Mouse (Mus musculus): ENCODE results near the gene Zfp639. TPM values are rescaled to one million over a fixed set of nuclear protein-coding genes. Genes with fewer than 3 reads are reported as not detected.
A peak's percentile ranks its signal among the peaks of the same experiment; 100 is the strongest.

Gene Zfp639
- total RNA-seq, 2 experiments from 2014 or later = 55.2 to 60.8 TPM

GRCm38 (mm10) chr3:32496711-32497070 is 13.4 kb upstream of the Zfp639 start:
- no peak for DNase-seq

GRCm38 (mm10) chr3:32500346-32500745 is 9.7 kb upstream of the Zfp639 start:
- DNase-seq = no peak
- intact Hi-C loops (cut with DNase I) = no loop called here

More at GRCm38 (mm10) chr3:32496711-32497070, 13.4 kb upstream of the Zfp639 start:
- intact Hi-C loops (cut with DNase I) = no loop called here

- intact Hi-C loops (cut with DNase I) = loop anchor here (5.0 kb wide), 1 partner anchor 719 kb away; no protein-coding TSS in a partner anchor
- no peak for DNase-seq
Observed at GRCm38 (mm10) chr3:32505841-32506240, 4.2 kb upstream of the Zfp639 start.

- intact Hi-C loops (cut with DNase I) = loop anchor here (5.0 kb wide), 1 partner anchor 719 kb away; no protein-coding TSS in a partner anchor
Observed at GRCm38 (mm10) chr3:32506366-32507225, 3.5 kb upstream of the Zfp639 start.

GRCm38 (mm10) chr3:32508666-32509324 is 1.3 kb upstream of the Zfp639 start:
- peak; percentile 59 for DNase-seq
- intact Hi-C loops (cut with DNase I) = loop anchor here (2.0 to 5.0 kb wide), 2 partner anchors 174 to 721 kb away; no protein-coding TSS in a partner anchor

More at GRCm38 (mm10) chr3:32506366-32507225, 3.5 kb upstream of the Zfp639 start:
- no peak for DNase-seq

GRCm38 (mm10) chr3:32510375-32511190 is 524 bp downstream of the Zfp639 start:
- intact Hi-C loops (cut with DNase I) = no loop called here
- DNase-seq = peak; percentile 97

- intact Hi-C loops (cut with DNase I) = no loop called here
- DNase-seq = no peak
Observed at GRCm38 (mm10) chr3:32511191-32511550, 1.1 kb downstream of the Zfp639 start.

- no peak for DNase-seq
- intact Hi-C loops (cut with DNase I) = no loop called here
Observed at GRCm38 (mm10) chr3:32512686-32513284, 2.7 kb downstream of the Zfp639 start.

GRCm38 (mm10) chr3:32513528-32513927 is 3.5 kb downstream of the Zfp639 start:
- no peak for DNase-seq
- intact Hi-C loops (cut with DNase I) = no loop called here

GRCm38 (mm10) chr3:32527181-32527580 is 17.1 kb downstream of the Zfp639 start:
- DNase-seq = no peak
- intact Hi-C loops (cut with DNase I) = no loop called here

- intact Hi-C loops (cut with DNase I) = no loop called here
- DNase-seq = peak; percentile 92
Observed at GRCm38 (mm10) chr3:32529303-32529898, 19.3 kb downstream of the Zfp639 start, which contains the start of gene Mfn1. TSS of gene Mfn1 (plus strand) at chr3:32529465.

- no peak for DNase-seq
- intact Hi-C loops (cut with DNase I) = loop anchor here (10.0 kb wide), 1 partner anchor 185 kb away; no protein-coding TSS in a partner anchor
Observed at GRCm38 (mm10) chr3:32530041-32530440, 20.0 kb downstream of the Zfp639 start.

GRCm38 (mm10) chr3:32535692-32536091 is 25.6 kb downstream of the Zfp639 start:
- DNase-seq = no peak
- intact Hi-C loops (cut with DNase I) = loop anchor here (10.0 kb wide), 1 partner anchor 179 kb away; no protein-coding TSS in a partner anchor

- peak; percentile 14 for DNase-seq
- intact Hi-C loops (cut with DNase I) = loop anchor here (10.0 kb wide), 1 partner anchor 177 kb away; no protein-coding TSS in a partner anchor
Observed at GRCm38 (mm10) chr3:32537556-32537955, 27.5 kb downstream of the Zfp639 start.

GRCm38 (mm10) chr3:32538091-32538490 is 28.0 kb downstream of the Zfp639 start:
- DNase-seq = no peak
- intact Hi-C loops (cut with DNase I) = loop anchor here (10.0 kb wide), 1 partner anchor 177 kb away; no protein-coding TSS in a partner anchor

GRCm38 (mm10) chr3:32553061-32553460 is 43.0 kb downstream of the Zfp639 start:
- no peak for DNase-seq
- intact Hi-C loops (cut with DNase I) = loop anchor here (5.0 kb wide), 1 partner anchor 144 kb away; no protein-coding TSS in a partner anchor

GRCm38 (mm10) chr3:32563401-32563800 is 53.3 kb downstream of the Zfp639 start:
- DNase-seq = no peak
- intact Hi-C loops (cut with DNase I) = no loop called here

All from left cerebral cortex, postnatal 4 days (tissue).